Mouse (Mus musculus) erythroblast, embryonic 14.5 days (primary cell): Measurements from ENCODE around the gene Rab9.

Experiments
- GATA1 ChIP-seq: IDR thresholded peaks from 2 replicates; pipeline ENCODE4 v1.6.1; 2012; ENCODE audit warnings: low read length, inconsistent platforms, mixed read lengths
- TAL1 ChIP-seq: IDR thresholded peaks from 3 replicates; pipeline ENCODE4 v1.6.1; 2012; ENCODE audit warnings: low read length, inconsistent platforms, mixed read lengths

DNA sequence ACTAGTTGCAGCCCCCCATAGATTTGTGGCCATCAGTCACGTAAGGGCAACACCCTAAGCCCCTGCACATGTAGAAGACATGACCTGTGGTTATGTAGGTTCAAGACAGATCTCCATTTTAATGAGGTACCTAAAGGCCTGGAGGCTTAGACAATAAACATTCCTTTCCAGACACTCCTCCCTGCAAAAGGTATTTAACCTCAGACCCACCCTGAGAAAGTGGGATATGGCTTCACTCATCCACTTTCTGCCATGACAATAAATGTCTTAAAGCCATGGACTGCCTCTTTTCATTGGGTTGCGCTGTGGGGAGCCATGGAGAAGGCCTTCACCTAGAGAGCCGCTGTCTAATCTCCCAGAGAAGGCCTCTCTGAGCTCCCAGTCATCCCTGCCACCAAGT is 48.5 kb upstream of the Rab9 start:
- no peak for TF ChIP-seq GATA1
- no peak for TF ChIP-seq TAL1
